Mouse (Mus musculus): ENCODE measurements around the gene Hoxc12. TPM values are rescaled to one million over a fixed set of nuclear protein-coding genes. Genes with fewer than 3 reads are reported as not detected.
A peak's percentile ranks its signal among the peaks of the same experiment; 100 is the strongest.

The Hoxc12 gene
- total RNA-seq, 2 experiments from 2014 or later, result 0.22 TPM; not detected in 1

GRCm38 (mm10) chr15:102961728-102962127 is 25.2 kb downstream of the Hoxc12 start:
- no peak for DNase-seq
- intact Hi-C loops (cut with DNase I; ENCODE audit: low total_unique reads), result no loop called here

- peak; percentile 5 for DNase-seq
- intact Hi-C loops (cut with DNase I; ENCODE audit: low total_unique reads), result no loop called here
Observed at GRCm38 (mm10) chr15:102962492-102962891, 25.9 kb downstream of the Hoxc12 start.

GRCm38 (mm10) chr15:102963259-102963658 is 26.7 kb downstream of the Hoxc12 start:
- DNase-seq, result peak; percentile 30
- intact Hi-C loops (cut with DNase I; ENCODE audit: low total_unique reads), result no loop called here

GRCm38 (mm10) chr15:102963671-102964640 is 27.4 kb downstream of the Hoxc12 start:
- intact Hi-C loops (cut with DNase I; ENCODE audit: low total_unique reads), result no loop called here
- DNase-seq, result peak; percentile 84

GRCm38 (mm10) chr15:102965003-102965891 is 28.7 kb downstream of the Hoxc12 start:
- intact Hi-C loops (cut with DNase I; ENCODE audit: low total_unique reads), result no loop called here
- DNase-seq, result peak; percentile 12

- intact Hi-C loops (cut with DNase I; ENCODE audit: low total_unique reads), result no loop called here
Observed at GRCm38 (mm10) chr15:102965892-102966775, 29.6 kb downstream of the Hoxc12 start.

GRCm38 (mm10) chr15:102966776-102967311 is 30.3 kb downstream of the Hoxc12 start, which contains the start of gene Hoxc10:
Gene Hoxc10, plus strand, starts transcription at chr15:102966796.
- intact Hi-C loops (cut with DNase I; ENCODE audit: low total_unique reads), result no loop called here
- DNase-seq, result no peak

More at GRCm38 (mm10) chr15:102965892-102966775, 29.6 kb downstream of the Hoxc12 start:
- peak; percentile 97 for DNase-seq

DNA sequence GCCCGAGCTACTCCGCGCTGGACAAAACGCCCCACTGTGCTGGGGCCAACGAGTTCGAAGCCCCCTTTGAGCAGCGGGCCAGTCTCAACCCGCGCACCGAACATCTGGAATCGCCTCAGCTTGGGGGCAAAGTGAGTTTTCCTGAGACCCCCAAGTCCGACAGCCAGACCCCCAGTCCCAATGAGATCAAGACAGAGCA is 30.7 kb downstream of the Hoxc12 start, which contains the start of gene Hoxc5:
Hoxc5 (plus strand) TSS at position 132 of the 199 bp plus-strand sequence.
- intact Hi-C loops (cut with DNase I; ENCODE audit: low total_unique reads), result no loop called here
- DNase-seq, result no peak

GRCm38 (mm10) chr15:102967511-102968397 is 31.2 kb downstream of the Hoxc12 start:
- DNase-seq, result no peak
- intact Hi-C loops (cut with DNase I; ENCODE audit: low total_unique reads), result no loop called here

DNA sequence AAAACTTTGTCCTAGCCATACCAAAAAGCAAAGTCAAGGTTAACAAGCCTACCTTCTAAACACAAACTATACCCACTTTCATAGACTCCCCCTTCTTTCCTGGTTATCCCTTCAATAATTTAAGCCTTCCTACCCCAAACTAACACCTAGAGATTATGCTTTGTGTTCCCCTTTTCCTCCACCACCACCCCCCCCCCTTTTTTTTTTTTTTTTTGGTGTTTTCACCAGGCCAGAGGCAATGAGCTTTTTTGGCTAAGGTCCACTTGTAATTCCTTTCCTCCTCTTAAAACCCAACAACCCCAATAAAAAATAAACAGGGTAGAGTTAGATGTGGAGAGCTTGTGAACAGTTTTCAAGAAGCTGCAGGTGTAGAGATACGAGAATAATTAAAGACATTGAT is 32.7 kb downstream of the Hoxc12 start:
- intact Hi-C loops (cut with DNase I; ENCODE audit: low total_unique reads), result no loop called here
- DNase-seq, result no peak

DNA sequence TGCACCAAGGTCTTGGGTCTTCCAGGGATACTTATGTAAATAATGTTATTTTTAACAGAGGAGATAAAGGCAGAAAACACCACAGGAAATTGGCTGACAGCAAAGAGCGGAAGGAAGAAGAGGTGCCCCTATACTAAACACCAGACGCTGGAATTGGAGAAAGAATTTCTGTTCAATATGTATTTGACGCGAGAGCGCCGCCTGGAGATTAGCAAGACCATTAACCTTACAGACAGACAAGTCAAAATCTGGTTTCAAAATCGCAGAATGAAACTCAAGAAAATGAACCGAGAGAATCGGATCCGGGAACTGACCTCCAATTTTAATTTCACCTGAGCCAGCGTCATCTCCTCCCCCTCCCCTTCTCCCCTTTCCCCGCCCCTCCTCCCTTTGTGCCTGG is 34.2 kb downstream of the Hoxc12 start:
- DNase-seq, result no peak
- intact Hi-C loops (cut with DNase I; ENCODE audit: low total_unique reads), result no loop called here

GRCm38 (mm10) chr15:102972254-102972653 is 35.7 kb downstream of the Hoxc12 start:
- DNase-seq, result no peak
- intact Hi-C loops (cut with DNase I; ENCODE audit: low total_unique reads), result no loop called here

DNA sequence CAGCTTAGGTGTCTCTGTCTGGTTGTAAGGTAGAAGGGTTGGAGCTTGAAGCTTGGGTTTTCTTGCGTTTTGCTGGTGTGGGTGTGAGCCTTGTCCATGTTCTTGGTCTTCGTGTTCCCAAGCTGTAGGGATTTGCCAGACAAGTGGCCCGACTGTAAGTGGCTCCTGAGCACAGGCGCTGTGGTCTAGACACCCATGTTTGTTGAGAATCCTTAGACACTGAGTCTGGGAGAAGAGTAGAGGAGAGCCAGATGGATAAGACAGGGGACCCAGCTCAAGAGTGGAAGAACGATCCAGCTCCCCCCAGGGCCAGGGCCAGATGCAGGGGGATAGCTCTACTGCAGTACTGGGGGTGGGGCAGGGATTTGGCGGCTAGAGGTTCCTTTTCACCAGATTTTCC is 36.2 kb downstream of the Hoxc12 start:
- intact Hi-C loops (cut with DNase I; ENCODE audit: low total_unique reads), result no loop called here
- DNase-seq, result no peak

GRCm38 (mm10) chr15:102975034-102975433 is 38.5 kb downstream of the Hoxc12 start:
- DNase-seq, result no peak
- intact Hi-C loops (cut with DNase I; ENCODE audit: low total_unique reads), result no loop called here

DNA sequence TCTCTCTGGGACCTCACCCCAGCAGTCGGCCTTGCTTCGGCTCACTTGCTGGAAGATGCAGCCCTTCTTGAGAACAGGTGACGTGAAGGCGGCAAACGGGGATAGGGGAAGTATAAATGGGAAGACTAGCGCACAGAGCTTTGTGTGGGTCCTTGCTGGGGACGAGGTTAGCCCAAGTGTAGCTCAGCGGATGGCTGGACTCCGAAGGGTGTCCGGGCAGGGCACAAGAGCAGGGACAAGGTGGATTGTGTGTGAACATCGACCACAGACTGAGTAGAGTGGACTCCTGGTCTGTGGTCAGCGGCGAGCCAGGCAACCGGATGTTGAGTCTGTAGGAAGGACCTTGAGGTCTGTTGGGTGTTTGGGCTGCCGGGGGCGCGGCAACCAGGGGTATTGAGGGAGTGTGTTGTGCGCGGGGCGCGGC is 39.1 kb downstream of the Hoxc12 start:
- no peak for DNase-seq
- intact Hi-C loops (cut with DNase I; ENCODE audit: low total_unique reads), result no loop called here

DNA sequence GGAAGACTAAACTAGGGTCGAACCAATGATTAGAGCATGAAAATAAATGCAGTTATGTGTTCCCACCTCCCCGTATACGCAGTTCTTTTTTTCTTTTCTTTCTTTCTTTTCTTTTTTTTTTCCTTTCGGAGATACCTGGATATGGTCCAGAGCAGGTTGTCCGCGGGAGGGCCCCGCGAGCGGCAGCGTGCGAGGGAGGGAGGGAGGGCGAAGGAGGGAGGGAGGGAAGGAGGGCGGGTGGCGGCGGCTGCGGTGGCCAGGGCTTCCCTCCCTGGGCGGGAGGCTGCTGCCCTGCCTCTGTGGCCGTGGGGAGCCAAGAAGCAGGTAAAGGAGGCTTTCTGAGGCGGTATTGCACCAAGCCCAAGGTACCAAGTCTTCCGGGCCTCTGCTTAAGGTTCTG is 39.6 kb downstream of the Hoxc12 start, which contains the start of gene Hoxc9:
Hoxc9 (plus strand) TSS at position 269 of the 400 bp plus-strand sequence.
- intact Hi-C loops (cut with DNase I; ENCODE audit: low total_unique reads), result no loop called here
- no peak for DNase-seq

DNA sequence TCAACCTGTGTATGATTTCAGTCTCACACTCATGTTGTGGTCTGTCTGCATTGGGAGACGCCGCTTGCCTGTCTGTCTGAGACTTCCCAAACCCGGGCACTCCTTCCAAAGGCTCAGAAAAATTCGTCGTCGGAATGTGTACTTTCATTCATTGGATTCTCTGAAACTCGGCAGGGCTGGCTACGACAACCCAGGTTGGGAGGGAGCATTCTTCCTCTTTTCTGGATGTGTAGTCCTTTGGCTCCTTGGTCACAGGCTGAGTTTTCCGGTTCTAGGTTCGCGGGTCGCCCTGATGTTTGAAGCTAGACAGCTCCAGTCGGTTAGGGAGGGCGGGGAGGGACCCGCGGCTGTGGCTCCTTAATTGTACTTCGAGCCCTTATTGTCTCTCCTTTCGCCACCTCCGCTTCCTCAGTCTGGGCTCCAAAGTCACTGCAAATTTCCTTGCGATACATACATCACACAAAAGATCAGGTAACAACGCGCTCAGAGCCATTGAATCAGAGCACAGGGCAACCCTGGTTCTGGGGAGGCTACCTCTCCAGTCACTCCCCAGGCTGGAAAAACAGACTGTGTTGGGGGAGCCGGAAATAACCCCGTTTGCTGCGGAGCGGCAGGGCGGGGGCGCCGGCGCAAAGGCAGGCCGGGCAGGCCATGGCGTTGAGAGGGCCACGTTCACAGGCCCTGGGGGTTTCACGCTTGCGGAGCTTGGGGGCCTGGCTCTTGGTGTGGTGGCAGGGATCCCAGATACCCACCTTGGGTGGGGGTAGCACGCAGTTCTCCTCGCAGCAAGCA is 40.3 kb downstream of the Hoxc12 start:
- intact Hi-C loops (cut with DNase I; ENCODE audit: low total_unique reads), result no loop called here
- no peak for DNase-seq

All from gastrocnemius, postnatal 14 days (tissue).